Mouse (Mus musculus) CH12.LX (cell line): Measurements from ENCODE around the gene Cdkn2a.

Source experiments
- ETS1 ChIP-seq: conservative IDR thresholded peaks from 2 replicates; pipeline ENCODE4 v1.6.1; 2012; ENCODE audit warnings: low read depth, mild to moderate bottlenecking, inconsistent platforms, low read length, improper control_type of control experiment, moderate library complexity
- TCF12 ChIP-seq: IDR thresholded peaks from 2 replicates; pipeline ENCODE4 v1.6.1; 2014; ENCODE audit warnings: low read depth, mild to moderate bottlenecking, inconsistent platforms, low read length, improper control_type of control experiment
- USF1 ChIP-seq: IDR thresholded peaks from 2 replicates; pipeline ENCODE4 v1.6.1; 2014; ENCODE audit warnings: low read depth, mild to moderate bottlenecking, inconsistent platforms, low read length, improper control_type of control experiment

GRCm38 (mm10) chr4:89286566-89286965 is 7.9 kb downstream of the Cdkn2a start:
- TF ChIP-seq TCF12: no peak
- TF ChIP-seq ETS1: no peak
- TF ChIP-seq USF1: no peak
